Mouse (Mus musculus) limb, embryonic 15.5 days (tissue): ENCODE measurements at regions not wholly inside any gene's neighbourhood (a gene's known extent, or its start where the extent isn't known, plus 50 kb on each side); places are given as distances from the start of the nearest gene placed in this dataset.

ENCODE experiments used
- ATAC-seq: fragments of 200-750 bp; cut with Nextera tagmentation; 2 replicates; pipeline ENCODE4 v1.8.0; 2017; ENCODE audit warnings: low read depth, moderate TSS enrichment; ENCODE audit not compliant: insufficient number of reproducible peaks, low FRiP score, low TSS enrichment
- H3K27ac ChIP-seq: fragments of 300-500 bp; sonication (generic); 2 replicates; pipeline ENCODE4 v1.5.1; 2015; ENCODE audit warnings: moderate library complexity, mild to moderate bottlenecking, inconsistent platforms
- H3K27me3 ChIP-seq: fragments of 300-500 bp; sonication (generic); 2 replicates; pipeline ENCODE4 v1.6.1; 2015; ENCODE audit warnings: inconsistent platforms
- H3K36me3 ChIP-seq: fragments of 300-500 bp; sonication (generic); 2 replicates; pipeline ENCODE4 v1.6.1; 2015; ENCODE audit warnings: inconsistent platforms
- H3K4me1 ChIP-seq: fragments of 300-500 bp; sonication (generic); 2 replicates; pipeline ENCODE4 v1.6.1; 2015; ENCODE audit warnings: inconsistent platforms
- H3K4me2 ChIP-seq: fragments of 300-500 bp; sonication (generic); 2 replicates; pipeline ENCODE4 v1.6.1; 2015; ENCODE audit warnings: mild to moderate bottlenecking, inconsistent platforms
- H3K4me3 ChIP-seq: fragments of 300-500 bp; sonication (generic); 2 replicates; pipeline ENCODE4 v1.5.1; 2015; ENCODE audit warnings: mild to moderate bottlenecking, inconsistent platforms
- H3K9ac ChIP-seq: fragments of 300-500 bp; sonication (generic); 2 replicates; pipeline ENCODE4 v1.6.1; 2015; ENCODE audit warnings: inconsistent platforms
- H3K9me3 ChIP-seq: fragments of 300-500 bp; sonication (generic); 2 replicates; pipeline ENCODE4 v1.6.1; 2016; ENCODE audit warnings: inconsistent platforms
- WGBS: fragments of 180-500 bp; shearing (Covaris S2); methylation state at CpG from one replicate; pipeline ENCODE4 v1.1.7; 2015; 5-methylcytosine and 5-hydroxymethylcytosine counted together

DNA sequence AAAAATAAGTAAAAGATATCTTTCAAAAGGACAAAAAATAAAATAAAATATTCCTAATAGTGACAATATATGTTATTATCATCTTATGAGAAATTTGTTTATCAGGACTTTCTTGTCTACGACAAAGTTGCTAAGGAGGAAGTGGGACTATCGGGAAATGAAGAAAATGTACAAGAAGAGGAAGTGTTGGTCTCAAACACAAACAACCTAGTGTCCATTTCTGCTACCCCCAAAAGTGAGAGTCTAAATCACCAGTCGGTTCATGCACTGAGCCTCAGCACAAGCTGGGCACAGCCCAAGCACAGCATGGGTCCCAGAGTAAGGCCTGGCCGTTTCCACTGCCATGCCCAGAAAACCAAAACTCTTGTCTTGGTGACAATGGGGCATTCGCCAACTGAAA is 51.1 kb upstream of the Car8 start:
- ATAC-seq: no peak
- Histone ChIP-seq H3K4me2 (no peak overlapping the region), H3K4me3 (no peak overlapping the region), H3K4me1 (no peaks in the 10 kb centered on the region), H3K27me3 (no peaks in the 10 kb centered on the region), H3K9me3 (no peaks in the 10 kb centered on the region), H3K36me3 (no peaks in the 10 kb centered on the region), H3K27ac (no peak overlapping the region), H3K9ac (no peak overlapping the region)
- WGBS: 85% methylated on average over 5 of the region's 5 CpGs
